Mouse (Mus musculus): ENCODE data around the gene Kdm1b. TPM values are rescaled to one million over a fixed set of nuclear protein-coding genes. Genes with fewer than 3 reads are reported as not detected.

The Kdm1b gene
- polyA plus RNA-seq, 1 experiment, result 21.0 TPM

- TF ChIP-seq POLR2A (IDR thresholded peaks at IDR 0.05; ENCODE audit: borderline replicate concordance, extremely low read depth, insufficient read depth, insufficient read length, poor library complexity, severe bottlenecking) (no peak), CTCF (IDR thresholded peaks at IDR 0.05; ENCODE audit: borderline replicate concordance, extremely low read depth, insufficient read depth, insufficient read length) (no peak)
- DNase-seq (ENCODE audit: low read depth), result no peak
Measured at GRCm38 (mm10) chr13:47089271-47089670, 46.0 kb downstream of the Kdm1b start.

GRCm38 (mm10) chr13:47093791-47094190, 50.5 kb downstream of the Kdm1b start:
- no peak for DNase-seq (ENCODE audit: low read depth)
- TF ChIP-seq CTCF (IDR thresholded peaks at IDR 0.05; ENCODE audit: borderline replicate concordance, extremely low read depth, insufficient read depth, insufficient read length) (no peak), POLR2A (IDR thresholded peaks at IDR 0.05; ENCODE audit: borderline replicate concordance, extremely low read depth, insufficient read depth, insufficient read length, poor library complexity, severe bottlenecking) (no peak)

- no peak for DNase-seq (ENCODE audit: low read depth)
- TF ChIP-seq CTCF (IDR thresholded peaks at IDR 0.05; ENCODE audit: borderline replicate concordance, extremely low read depth, insufficient read depth, insufficient read length), result no peak
- TF ChIP-seq POLR2A (IDR thresholded peaks at IDR 0.05; ENCODE audit: borderline replicate concordance, extremely low read depth, insufficient read depth, insufficient read length, poor library complexity, severe bottlenecking), result no peak
Measured at GRCm38 (mm10) chr13:47096591-47096990, 53.3 kb downstream of the Kdm1b start.

- DNase-seq (ENCODE audit: low read depth), result no peak
- TF ChIP-seq CTCF (IDR thresholded peaks at IDR 0.05; ENCODE audit: borderline replicate concordance, extremely low read depth, insufficient read depth, insufficient read length) (no peak), POLR2A (IDR thresholded peaks at IDR 0.05; ENCODE audit: borderline replicate concordance, extremely low read depth, insufficient read depth, insufficient read length, poor library complexity, severe bottlenecking) (no peak)
Measured at GRCm38 (mm10) chr13:47099265-47099664, 56.0 kb downstream of the Kdm1b start.

- TF ChIP-seq POLR2A (IDR thresholded peaks at IDR 0.05; ENCODE audit: borderline replicate concordance, extremely low read depth, insufficient read depth, insufficient read length, poor library complexity, severe bottlenecking), result no peak
- no peak for TF ChIP-seq CTCF (IDR thresholded peaks at IDR 0.05; ENCODE audit: borderline replicate concordance, extremely low read depth, insufficient read depth, insufficient read length)
- no peak for DNase-seq (ENCODE audit: low read depth)
Measured at GRCm38 (mm10) chr13:47100587-47100986, 57.3 kb downstream of the Kdm1b start.

- TF ChIP-seq POLR2A (IDR thresholded peaks at IDR 0.05; ENCODE audit: borderline replicate concordance, extremely low read depth, insufficient read depth, insufficient read length, poor library complexity, severe bottlenecking), result no peak
- TF ChIP-seq CTCF (IDR thresholded peaks at IDR 0.05; ENCODE audit: borderline replicate concordance, extremely low read depth, insufficient read depth, insufficient read length), result no peak
- DNase-seq (ENCODE audit: low read depth), result no peak
Measured at GRCm38 (mm10) chr13:47104146-47104545, 60.8 kb downstream of the Kdm1b start.

- TF ChIP-seq CTCF (IDR thresholded peaks at IDR 0.05; ENCODE audit: borderline replicate concordance, extremely low read depth, insufficient read depth, insufficient read length), result no peak
- no peak for TF ChIP-seq POLR2A (IDR thresholded peaks at IDR 0.05; ENCODE audit: borderline replicate concordance, extremely low read depth, insufficient read depth, insufficient read length, poor library complexity, severe bottlenecking)
- peak; percentile 70 for DNase-seq (ENCODE audit: low read depth)
Measured at GRCm38 (mm10) chr13:47104856-47105541, 61.7 kb downstream of the Kdm1b start.

- peak; percentile 94 for DNase-seq (ENCODE audit: low read depth)
- TF ChIP-seq CTCF (IDR thresholded peaks at IDR 0.05; ENCODE audit: borderline replicate concordance, extremely low read depth, insufficient read depth, insufficient read length) (peak; percentile 50), POLR2A (IDR thresholded peaks at IDR 0.05; ENCODE audit: borderline replicate concordance, extremely low read depth, insufficient read depth, insufficient read length, poor library complexity, severe bottlenecking) (peak; percentile 61)
Measured at GRCm38 (mm10) chr13:47105711-47106579, 62.6 kb downstream of the Kdm1b start, which contains the start of gene Dek. Gene Dek, minus strand, starts transcription at chr13:47106201.

GRCm38 (mm10) chr13:47106580-47106888, 63.2 kb downstream of the Kdm1b start:
- TF ChIP-seq POLR2A (IDR thresholded peaks at IDR 0.05; ENCODE audit: borderline replicate concordance, extremely low read depth, insufficient read depth, insufficient read length, poor library complexity, severe bottlenecking) (no peak; the same call in 1 of the 2 replicates), CTCF (IDR thresholded peaks at IDR 0.05; ENCODE audit: borderline replicate concordance, extremely low read depth, insufficient read depth, insufficient read length) (no peak)
- no peak for DNase-seq (ENCODE audit: low read depth)

- no peak for DNase-seq (ENCODE audit: low read depth)
- TF ChIP-seq POLR2A (IDR thresholded peaks at IDR 0.05; ENCODE audit: borderline replicate concordance, extremely low read depth, insufficient read depth, insufficient read length, poor library complexity, severe bottlenecking) (no peak), CTCF (IDR thresholded peaks at IDR 0.05; ENCODE audit: borderline replicate concordance, extremely low read depth, insufficient read depth, insufficient read length) (no peak)
Measured at GRCm38 (mm10) chr13:47109239-47109638, 65.9 kb downstream of the Kdm1b start.

GRCm38 (mm10) chr13:47111185-47111584, 67.9 kb downstream of the Kdm1b start:
- TF ChIP-seq POLR2A (IDR thresholded peaks at IDR 0.05; ENCODE audit: borderline replicate concordance, extremely low read depth, insufficient read depth, insufficient read length, poor library complexity, severe bottlenecking) (no peak), CTCF (IDR thresholded peaks at IDR 0.05; ENCODE audit: borderline replicate concordance, extremely low read depth, insufficient read depth, insufficient read length) (no peak)
- DNase-seq (ENCODE audit: low read depth), result no peak
